Mouse (Mus musculus) T-helper 2 cell (primary cell): ENCODE measurements around the gene Smim4.

Experiments used
- in situ Hi-C: fragments of 300-600 bp; cut with MboI, MseI; formaldehyde crosslinking; loops from one replicate; pipeline ENCODE4 v1.15.1; 2025; ENCODE audit warnings: high pct_unique_total_duplicates

Gene Smim4

DNA sequence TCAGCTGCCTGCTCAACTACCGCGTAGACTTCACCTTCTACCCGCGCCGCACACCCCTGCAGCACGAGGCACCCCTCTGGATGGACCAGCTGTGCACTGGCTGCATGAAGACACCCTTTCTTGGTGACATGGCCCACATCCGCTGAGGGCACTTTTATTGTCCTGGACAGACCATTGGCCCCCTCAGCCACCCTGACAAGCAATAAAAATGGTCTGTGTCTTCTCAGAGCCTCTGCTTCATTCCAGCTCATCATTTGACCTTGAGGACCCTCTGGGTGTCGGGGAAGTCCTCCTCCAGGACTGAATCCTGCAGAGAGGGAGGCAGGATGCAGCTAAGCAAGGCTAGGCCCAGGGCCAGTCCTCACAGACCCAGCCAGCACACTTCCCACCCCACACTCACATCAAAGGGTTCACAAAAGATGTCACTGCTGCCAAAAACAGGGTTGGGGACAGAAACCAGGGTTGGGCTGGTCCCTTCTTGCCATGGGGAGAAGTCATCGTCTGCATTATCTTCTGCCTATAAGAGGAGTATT is 10.2 kb upstream of the Smim4 start:
- in situ Hi-C loops = no loop called here

DNA sequence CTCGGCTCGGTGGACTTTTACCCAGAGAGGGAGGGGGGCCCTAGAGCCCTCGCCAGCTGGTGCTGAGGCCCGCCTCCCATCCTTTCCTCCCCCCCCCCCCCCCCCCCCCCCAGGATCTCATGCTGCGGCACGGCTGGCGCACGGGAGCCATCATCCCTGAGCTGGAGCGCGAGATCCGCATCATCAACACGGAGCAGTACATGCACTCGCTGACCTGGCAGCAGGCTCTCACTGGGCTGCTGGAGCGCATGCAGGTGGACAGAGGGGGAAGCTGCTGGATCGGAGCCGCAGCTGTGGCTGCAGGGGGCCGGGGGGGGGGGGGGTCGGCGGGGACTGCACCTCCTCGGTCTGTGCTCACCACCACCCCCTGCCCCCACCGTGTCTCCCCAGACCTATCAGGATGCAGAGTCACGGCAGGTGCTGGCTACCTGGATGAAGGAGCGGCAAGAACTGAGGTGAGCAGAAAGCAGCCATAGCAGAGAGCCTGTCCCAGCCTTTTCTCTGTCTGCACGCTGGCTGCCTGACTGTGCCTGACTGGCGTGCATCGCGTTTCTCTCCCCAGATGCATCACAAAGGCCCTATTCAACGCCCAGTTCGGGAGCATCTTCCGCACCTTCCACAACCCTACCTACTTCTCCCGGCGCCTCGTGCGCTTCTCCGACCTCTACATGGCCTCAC is 9.6 kb upstream of the Smim4 start:
- in situ Hi-C loops = no loop called here

DNA sequence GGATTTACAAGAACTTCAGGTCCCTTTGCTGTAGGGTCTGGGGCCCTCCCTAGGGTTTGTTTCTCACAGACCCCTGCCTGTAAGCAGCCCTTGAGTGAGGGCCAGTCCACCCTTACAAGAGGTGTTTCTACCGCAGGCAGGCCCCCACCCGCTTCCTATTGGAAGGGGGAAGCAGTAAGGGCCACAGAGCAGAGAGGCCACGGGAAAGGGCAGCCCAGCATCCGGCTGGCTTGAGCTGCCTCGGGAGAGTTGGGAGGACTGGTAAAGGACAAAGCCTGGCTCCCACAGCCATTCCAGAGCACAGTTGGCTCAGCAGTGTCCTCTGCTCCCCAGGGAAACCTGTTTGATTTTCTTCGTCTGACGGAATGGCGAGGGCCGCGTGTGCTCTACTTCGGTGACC is 9.0 kb upstream of the Smim4 start:
- in situ Hi-C loops = no loop called here

DNA sequence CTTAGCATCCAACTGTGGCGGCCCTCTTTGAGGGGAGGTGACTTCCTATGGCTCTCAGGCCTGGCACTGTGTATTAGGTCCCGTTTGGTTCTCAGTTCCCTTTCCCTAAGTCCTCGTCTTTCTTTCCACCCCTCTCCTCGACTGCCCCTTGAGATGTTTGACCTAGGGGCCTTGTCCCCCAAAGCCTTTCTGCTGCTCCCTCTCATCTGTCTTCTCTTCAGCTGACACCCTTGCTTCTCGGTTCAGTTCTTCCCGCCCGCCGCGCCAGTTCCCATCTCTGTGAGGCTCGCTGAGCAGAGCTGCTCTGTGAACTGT is 8.5 kb upstream of the Smim4 start:
- in situ Hi-C loops = no loop called here

DNA sequence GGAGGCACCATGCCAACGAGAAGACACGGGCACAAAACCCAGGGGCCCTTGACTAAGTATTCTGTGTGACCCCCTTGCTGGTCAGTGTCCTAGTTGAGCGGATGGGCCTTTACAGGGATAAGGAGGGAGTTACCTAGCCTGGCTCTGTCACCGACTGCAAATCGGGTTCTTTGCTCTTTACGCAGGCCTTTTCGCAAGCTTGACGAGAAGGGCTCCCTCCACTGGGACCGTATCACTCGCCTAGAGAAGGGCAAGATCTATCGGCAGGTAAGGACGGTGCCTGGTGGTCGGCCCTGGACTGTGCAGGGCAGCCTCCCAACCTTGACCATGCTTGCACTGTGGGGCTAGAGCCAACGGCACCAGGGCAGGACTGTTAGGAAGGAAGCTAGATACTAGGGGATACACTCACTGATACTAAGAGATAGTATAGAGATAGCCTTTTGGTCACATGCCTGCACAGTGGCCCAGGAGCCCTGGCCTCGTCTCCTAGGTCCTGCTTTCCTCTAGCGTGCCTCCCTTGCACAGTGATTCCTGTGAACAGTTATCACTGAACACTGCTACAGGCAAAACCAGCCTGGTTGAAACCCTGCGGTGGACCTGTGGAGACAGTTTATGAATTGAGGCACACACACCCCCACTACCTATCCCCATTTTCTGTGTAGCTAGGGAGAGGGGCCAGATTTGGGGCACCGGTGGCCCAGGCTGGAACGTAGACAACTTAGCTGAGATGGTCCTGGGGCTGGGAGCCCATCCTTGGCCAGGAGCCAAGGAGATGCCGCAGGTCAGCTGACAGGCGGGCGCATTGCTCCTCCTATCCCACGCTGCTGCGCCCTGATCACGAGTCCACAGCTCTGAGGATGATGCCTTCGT is 7.9 kb upstream of the Smim4 start:
- in situ Hi-C loops = no loop called here

DNA sequence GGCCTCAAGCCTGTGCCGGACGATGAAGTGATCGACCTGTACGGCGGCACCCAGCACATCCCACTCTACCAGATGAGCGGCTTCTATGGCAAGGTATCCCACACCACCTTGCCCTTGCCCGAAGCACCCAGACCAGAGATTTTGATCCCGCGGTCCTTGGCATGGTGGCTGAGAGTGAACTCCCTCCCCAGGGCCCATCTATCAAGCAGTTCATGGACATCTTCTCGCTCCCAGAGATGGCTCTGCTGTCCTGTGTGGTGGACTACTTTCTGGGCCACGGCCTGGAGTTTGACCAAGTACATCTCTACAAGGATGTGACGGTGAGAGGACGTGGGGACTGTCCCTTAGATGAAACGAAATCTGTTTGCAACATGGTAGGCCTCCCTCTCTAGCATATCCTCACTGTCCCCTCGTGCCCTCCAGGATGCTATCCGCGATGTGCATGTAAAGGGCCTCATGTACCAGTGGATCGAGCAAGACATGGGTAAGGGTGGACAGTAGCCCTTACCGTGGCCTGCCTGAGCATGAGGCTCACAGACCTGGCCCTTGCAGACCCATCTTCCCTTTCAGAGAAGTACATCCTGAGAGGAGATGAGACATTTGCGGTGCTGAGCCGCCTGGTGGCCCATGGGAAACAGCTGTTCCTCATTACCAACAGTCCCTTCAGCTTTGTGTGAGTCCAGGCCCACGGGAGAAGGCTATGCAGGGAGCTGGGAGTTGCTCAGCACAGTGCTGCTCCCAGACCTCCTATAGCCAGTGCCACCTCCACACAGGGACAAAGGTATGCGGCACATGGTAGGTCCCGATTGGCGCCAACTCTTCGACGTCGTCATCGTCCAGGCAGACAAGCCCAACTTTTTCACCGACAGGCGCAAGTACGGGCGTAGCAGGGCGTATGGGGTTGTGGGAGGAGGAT is 7.0 kb upstream of the Smim4 start:
- in situ Hi-C loops = no loop called here

DNA sequence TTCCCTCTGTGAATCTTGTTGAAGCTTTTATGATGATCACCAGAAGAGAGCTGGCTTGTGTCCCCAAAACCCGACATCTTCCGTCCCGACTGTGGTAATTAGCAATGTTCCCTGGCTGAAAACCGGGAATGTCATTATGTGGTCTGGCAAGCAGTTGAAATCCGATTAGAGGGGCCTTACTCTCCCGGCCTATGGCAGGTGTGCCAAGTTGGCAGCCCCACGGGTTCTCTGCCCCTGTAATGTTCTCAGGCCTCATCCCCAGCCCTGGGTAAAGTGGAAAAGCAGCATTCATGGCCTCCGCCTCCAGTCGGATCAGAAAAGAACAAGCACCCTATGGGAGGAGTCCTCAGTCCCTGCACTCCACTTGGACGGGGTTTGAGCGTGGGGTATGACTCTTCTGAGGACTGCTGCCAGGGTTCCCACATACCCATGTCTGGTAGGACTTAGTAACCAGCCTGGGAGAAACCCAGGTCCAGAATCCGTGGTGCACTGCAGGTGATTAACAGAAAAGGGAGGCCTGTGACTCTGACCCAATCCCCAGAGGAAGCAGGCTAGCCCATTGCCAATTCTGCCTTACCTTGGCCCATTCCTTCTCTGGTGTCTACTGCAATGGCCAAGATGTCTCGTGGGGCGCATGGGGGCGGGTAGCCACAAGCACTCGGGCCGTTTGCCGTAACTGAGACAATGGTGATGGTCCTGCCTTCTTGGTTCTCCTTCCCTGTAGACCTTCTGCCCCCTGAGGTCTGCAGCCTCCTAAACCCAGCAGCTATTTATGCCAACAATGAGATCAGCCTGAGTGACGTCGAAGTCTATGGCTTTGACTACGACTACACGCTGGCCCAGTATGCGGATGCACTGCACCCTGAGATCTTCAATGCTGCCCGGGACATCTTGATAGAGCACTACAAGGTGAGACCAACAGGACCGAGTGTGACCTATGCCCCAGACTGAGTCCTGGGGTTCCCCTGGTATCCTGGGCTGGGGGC is 5.6 kb upstream of the Smim4 start:
- in situ Hi-C loops = loop anchor here (5.0 kb wide), 1 partner anchor 73 kb away; the partner anchor contains the start of gene Tnnc1

DNA sequence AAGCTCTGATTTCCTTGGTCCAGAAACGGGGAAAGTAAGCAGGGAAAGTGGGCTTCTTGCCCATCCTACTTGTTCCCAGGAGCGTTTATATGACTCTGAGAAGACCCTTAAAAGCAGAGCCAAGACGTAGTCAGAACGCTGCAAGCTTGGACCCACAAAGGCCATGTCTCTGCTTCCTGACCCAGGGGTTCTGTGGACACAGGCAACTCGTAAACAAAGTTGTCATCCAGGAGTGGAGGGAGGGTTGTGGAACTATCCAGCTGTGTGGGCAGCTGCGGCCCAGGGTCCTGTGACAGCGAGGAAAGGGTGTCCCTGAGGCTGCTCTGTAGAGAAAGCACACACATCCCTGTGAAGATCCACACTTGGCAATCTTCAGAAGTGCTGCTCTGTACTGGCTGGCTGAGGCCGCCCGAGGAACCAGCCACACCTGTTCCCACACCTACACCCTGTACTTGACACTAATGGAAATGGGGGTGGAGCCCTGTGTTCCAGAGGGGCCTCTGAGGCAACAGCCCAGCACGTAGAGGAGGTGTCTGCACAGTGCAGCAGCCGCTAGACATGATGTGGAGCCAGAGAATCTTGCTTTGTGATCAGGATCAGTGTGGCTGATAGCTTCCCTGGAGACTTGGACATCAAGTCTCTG is 4.4 kb upstream of the Smim4 start:
- in situ Hi-C loops = loop anchor here (5.0 kb wide), 1 partner anchor 74 kb away; the partner anchor contains the start of gene Tnnc1

DNA sequence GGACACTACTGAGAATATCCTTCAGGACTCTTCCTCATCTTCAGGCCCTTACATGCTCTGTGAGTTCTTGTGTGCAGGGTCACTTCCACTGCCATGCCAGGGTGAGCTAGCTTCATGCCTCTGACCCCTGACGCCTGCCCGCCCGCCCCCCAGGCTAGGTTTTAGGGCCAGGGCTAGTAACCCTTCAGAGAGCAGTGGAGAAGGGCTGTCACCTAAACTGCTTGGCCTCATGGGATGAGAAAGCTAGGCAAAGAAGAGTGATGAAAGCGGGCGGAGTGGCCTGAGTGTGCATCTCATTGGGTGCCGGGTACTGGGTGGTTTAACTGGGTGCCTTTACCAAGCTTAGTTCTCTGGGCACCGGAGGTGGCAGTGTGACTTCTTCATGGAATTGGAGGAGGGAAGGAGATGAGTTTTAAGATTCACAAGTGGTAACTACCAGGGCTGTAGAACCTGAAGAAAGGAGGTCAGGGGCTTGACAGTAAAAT is 3.8 kb upstream of the Smim4 start:
- in situ Hi-C loops = loop anchor here (5.0 kb wide), 1 partner anchor 75 kb away; the partner anchor contains the start of gene Tnnc1

DNA sequence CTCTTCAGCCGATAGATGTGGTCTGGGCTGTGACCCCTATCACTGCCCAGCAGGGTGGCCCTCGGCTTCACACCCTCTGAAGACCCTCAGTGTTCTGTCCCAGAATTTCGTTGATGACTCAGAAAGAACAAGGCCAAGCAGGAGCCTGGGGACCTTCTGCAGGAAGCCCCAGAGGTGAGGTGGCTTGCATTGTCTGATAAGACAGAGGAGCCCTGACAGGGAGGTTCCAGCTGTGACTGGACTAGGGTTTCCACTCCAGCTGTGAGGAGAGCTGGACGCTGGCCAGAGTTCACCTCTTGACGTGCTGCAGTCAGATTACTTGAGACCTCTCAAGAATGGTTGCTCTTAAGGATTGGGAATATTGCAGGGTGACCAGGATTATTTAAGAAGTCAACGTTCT is 3.3 kb upstream of the Smim4 start:
- in situ Hi-C loops = loop anchor here (5.0 kb wide), 1 partner anchor 75 kb away; the partner anchor contains the start of gene Tnnc1

DNA sequence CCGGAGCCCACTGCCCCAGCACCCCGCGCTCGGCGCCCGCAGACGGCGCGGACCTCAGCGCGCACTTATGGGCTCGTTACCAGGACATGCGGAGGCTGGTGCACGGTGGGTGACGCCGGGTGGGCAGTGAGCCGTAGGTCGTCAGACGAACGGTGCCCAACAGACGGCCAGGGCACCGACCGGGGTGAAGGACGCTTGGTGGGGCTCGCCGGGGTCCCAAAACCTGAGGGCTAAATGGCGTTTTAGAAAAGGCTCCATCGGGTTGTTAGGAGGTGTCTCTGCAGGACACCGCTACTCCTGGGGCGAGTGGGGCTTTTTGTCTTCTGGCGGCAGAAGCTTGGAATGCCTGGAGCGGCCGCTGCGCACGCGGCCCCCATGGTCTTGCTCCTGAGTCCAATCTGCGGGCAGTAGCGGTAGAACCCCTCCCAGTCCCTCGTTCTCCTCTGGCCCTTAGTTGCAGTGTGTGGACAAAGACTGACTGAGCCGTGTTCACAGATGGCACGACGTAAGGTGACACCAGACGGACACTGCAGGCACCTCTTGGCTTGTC is 2.6 kb upstream of the Smim4 start:
- in situ Hi-C loops = loop anchor here (5.0 kb wide), 1 partner anchor 76 kb away; the partner anchor contains the start of gene Tnnc1

DNA sequence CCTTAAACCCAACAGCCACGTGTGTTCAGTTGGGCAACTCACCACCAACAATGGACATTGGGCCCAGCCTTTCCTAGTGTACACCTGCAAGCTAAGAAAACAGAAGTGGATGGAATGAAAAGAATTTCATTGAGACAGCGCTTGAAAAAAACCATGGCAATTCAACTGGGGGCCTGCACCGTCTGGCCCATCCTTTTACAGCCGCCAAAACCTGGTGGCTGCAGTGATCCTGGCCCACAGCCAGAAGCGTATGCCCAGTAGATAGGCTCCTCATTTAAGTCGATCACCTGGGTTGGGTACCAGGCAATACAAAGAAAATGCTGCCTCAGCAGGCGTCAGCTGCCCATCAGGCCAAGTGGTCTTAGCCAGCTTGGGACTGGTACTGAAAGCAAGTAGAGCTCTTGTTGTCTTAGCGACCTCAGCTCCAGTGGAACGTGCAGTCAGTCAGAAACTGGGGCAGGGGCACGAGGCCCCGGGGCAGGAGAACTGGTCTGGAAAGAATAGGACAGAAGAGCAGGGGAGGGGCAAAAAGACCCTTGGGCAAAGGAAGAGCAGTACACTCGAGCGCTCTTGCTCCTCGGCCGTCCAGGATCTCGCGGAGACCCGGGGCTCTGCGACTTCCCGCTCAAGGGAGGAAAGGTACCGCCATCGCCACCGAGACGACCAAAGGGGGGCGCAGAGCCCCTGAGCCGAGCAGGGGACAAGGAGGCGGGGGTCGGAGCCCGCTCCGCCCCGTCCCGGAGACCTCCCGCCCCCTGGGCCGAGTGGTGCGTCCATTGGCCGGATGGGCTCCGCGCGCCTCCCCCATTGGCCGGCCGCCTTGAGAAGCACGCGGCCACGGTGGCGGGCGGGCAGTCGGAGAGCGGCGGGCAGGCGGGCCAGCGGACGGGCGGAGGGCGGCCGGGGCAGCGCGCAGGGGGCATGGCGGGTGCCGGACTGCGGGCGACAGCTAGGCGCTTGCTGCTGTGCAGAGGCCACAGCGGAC is 1.8 kb upstream of the Smim4 start, which contains the start of gene Nt5dc2:
Nt5dc2 (plus strand) TSS at position 818 of the 985 bp plus-strand sequence.
- in situ Hi-C loops = loop anchor here (5.0 kb wide), 1 partner anchor 77 kb away; the partner anchor contains the start of gene Tnnc1

DNA sequence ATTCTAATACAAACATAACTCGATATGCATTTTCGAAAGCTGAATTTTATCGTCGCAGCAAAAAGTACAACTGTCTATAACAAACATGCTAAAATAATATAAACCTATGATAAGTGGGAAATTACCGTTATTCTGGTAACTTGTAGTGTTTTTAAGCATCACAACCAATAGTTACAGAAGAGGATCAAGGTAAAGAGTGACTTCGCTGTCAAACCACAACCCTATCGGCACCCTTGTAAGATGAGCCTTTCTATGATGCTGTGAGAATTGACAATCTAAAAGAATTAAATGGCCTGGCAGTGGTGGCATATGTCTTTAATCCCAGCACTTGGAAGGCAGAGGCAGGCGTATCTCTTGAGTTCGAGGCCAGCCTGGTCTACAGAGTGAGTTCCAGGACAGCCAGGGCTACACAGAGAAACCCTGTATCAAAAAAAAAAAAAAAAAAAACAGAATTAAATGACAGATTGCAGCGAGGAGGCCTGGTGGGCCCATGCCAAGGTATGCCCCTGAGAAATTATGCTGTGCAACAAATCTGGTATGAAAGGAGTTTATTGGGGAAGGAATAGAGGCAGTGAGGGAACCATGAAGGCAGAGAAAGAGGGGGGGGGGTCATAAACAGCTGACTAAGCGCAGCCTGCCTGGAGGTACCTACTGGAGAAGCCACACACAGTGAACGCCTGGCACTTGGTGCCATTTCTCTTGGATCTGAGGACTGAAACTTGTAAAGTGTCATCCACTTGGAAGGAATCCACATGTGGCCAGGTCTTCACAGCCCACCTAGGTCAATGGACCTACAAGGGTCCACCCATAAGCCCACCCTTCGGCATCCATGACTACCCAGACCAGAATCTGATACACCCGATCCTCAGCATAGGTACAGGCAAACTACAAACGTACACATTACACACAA is 825 bp upstream of the Smim4 start:
- in situ Hi-C loops = loop anchor here (5.0 kb wide), 1 partner anchor 78 kb away; the partner anchor contains the start of gene Tnnc1

DNA sequence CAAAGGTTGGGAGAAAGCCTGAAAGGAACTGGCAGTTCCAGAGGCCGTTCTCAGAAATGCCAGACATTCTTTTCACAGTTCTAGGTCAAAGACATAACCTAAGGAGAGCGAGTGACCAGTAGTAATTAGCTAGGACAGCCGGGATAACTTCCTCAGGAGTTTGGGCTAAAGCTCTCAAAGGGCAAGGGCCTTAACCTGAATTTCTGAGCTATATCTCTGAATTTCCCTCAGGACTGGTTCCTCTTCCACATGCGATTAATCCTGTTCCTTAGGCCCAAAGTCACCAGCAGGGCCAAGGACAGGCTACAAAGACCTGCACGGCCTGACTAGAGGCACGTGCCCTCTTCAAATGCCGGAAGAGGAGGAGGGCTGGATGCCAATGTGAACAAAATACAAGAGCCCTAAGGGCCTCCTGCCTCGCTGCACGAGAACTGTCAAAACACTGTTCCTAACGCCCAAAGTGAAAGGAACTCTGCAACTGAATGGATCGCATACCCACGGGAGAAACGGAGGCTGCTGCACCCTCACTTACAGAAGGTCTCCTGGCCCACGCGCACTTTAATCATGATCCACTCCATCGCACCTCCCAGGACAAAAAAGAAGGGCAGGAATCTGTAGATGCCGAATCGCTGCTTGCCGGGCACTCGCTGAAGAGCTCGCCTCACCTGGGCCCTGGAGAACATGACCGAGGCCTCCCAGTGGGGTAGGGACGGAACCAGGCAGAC is 493 bp downstream of the Smim4 start:
- in situ Hi-C loops = no loop called here

DNA sequence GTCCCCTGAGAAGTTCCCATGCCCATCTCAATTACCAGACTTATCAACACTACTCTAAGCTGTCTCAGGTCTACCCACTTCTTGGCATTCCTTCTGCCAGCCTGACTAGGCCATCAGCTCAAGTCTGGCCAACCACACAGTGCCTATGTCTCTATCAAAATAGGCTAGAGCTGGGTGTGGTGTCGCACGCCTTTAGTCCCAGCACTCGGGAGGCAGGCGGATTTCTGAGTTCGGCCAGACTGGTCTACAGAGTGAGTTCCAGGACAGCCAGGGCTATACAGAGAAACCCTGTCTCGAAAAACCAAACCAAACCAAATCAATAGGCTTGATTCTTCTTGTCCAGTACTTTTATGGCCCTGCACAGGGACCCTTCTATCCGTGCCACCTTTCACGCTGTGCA is 1.9 kb downstream of the Smim4 start:
- in situ Hi-C loops = no loop called here
